Mouse (Mus musculus): ENCODE results near the gene Rbms3.

Rbms3 gene

DNA sequence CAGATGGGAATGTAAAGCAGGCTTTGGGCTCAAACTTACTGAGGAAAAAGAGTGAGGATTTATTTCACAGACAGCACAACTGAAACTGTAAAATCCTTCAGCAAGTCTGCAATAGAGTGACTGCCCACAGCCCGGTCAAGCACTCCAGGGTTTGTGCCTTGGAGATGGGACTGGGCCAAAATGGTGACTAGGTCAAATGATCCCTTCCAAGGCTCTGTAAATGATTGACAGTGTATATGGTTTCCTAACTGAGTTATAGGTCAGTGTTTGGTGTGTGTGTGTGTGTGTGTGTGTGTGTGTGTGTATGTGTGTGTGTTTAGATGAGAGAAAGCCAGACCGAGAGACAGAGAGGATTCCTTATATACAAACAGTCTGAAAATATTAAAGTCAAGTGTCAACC is 673.6 kb downstream of the Rbms3 start:
- DNase-seq, result no peak

GRCm38 (mm10) chr9:116948211-116948610 is 681.5 kb downstream of the Rbms3 start:
- no peak for DNase-seq

GRCm38 (mm10) chr9:116947369-116947768 is 682.3 kb downstream of the Rbms3 start:
- no peak for DNase-seq

GRCm38 (mm10) chr9:116946787-116947186 is 682.9 kb downstream of the Rbms3 start:
- no peak for DNase-seq

DNA sequence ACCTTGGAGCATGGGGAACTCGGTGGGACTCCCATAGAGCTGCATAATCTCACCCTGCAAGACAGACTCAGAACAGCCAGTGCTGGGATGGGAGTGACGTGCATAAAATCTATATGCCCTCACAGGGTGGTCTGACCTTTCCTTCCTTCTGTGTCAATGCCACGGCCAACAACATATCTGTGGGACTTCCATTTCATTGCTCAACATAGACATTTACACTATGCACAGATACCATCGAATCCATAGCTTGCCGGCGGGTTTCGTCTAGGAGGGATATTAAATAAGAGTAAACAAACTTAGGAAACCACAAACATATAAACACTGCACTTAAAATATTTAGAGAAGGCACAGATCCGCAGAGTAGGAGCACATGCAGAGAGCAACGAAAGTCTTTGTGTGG is 684.0 kb downstream of the Rbms3 start:
- DNase-seq, result no peak

GRCm38 (mm10) chr9:116943902-116944301 is 685.8 kb downstream of the Rbms3 start:
- no peak for DNase-seq

DNA sequence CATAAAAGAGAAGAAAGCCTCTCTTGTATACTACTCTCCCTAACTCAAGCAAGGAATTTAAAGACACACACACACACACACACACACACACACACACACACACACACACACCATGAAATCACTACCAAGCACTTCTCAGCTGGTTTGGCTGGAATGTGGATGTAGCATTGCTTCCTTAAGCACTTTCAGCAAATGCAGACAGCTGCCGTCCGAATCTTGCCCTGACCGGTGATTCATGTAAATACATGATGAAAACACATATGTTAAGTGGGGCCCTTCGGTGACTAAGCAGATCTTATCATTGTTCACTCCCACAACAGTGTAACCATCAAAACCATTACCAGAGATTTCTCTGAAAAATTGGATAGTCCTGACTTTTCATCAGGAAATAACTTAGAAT is 688.6 kb downstream of the Rbms3 start:
- DNase-seq, result no peak

GRCm38 (mm10) chr9:116940693-116941092 is 689.0 kb downstream of the Rbms3 start:
- DNase-seq, result no peak

- no peak for DNase-seq
These were observed 701.4 kb downstream of the Rbms3 start for GRCm38 (mm10) chr9:116928338-116928737.

GRCm38 (mm10) chr9:116923151-116923550 is 706.6 kb downstream of the Rbms3 start:
- DNase-seq, result no peak

DNA sequence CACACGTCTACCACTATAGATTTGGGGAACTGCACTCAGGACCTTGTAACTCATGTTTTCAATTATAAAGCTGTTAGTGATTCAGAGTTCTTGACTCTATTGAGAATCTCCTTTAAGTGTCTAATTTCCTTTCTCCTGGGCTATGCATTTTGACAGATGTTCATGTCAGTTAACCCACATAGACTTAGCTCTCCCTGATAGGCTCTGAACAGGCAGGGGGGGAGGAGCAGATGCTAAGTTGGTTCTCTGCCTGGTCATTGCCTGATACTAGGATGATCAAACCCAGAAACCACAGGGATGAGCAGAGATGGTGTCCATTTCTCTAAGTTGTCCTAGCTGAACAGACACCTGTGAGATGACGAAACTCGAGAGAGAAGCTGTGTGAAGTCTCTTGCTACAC is 707.2 kb downstream of the Rbms3 start:
- no peak for DNase-seq

DNA sequence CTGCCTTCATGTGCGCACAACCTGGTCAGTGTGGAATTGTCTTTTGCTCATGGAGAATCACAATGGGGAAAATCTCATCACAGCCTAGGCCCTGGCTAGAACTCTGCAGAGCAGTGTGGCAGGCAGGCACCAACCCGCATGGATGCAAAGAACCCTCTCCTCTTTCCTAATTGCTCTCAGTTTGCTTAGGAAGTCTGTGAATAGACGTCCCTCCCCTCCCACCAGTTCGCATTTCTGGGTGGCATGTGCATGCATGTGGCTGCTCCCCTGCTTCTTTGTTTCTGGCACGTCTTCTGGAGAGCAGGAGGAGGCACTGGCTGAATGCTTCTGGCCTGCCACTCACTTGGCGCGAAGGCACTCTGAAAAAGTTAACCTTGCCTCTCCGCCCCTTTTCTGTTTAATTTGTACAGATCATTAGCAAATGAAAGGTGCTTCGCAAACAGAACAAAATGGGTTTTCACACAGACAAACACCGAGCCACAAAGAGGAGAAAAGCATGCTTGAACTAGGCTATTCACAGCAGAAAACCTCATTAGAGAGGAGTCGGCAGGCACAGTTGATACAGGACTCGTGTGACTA is 710.2 kb downstream of the Rbms3 start:
- no peak for DNase-seq

GRCm38 (mm10) chr9:116912493-116912847 is 717.2 kb downstream of the Rbms3 start:
- no peak for DNase-seq

- no peak for DNase-seq
These were observed 717.8 kb downstream of the Rbms3 start for GRCm38 (mm10) chr9:116911781-116912492.

DNA sequence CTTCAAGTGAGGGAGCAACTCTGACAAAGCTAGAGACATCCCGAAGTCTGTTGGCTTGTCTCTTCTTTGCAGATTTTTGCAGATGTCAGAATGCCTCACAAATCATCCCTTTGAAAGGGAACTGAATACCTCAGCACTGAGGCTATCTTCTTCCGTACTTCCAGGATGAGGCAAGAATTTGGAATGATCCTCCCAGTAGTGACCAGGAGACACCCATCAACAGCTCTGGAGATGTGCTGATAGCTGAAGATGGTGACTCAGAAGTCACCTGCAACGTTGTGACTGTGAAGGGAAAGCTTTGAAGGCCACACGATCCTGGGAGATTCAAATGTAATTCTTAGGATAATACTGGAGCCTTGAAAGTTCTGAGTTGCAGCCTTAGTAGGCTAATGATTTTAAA is 720.2 kb downstream of the Rbms3 start:
- no peak for DNase-seq

- no peak for DNase-seq
These were observed 722.8 kb downstream of the Rbms3 start for GRCm38 (mm10) chr9:116906955-116907354.

GRCm38 (mm10) chr9:116905646-116906045 is 724.1 kb downstream of the Rbms3 start:
- no peak for DNase-seq

DNA sequence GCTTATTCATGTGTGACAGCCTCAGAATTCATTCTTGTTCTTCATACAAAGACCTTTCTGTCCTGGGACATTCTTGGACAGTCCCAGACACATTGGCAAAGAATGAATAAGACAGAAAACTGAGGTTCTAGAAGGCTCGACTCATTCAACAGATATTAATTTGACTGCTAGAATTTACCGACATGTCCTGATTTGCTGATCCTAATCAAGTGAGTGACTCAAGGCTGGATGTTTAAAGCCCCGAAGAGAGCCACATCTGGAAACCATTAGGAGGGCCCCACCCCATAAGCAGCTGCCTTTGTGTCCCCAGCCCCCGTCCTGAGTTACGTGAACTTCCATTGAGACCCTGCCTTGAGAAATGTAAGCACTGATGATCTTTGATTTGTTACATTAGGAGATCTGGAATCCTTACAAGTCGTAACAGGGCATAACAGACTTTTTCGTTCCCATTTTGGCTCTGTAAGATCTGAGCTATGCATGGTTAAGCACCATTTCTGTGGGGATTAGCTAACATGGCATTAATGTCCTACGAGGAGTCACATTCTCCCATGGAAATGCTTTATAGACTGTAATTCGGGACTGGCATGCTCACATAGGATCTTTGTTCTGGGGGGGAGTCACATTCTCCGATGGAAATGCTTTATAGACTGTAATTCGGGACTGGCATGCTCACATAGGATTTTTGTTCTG is 726.3 kb downstream of the Rbms3 start:
- DNase-seq, result no peak

GRCm38 (mm10) chr9:116899403-116899802 is 730.3 kb downstream of the Rbms3 start:
- DNase-seq, result no peak

- DNase-seq, result no peak
These were observed 742.6 kb downstream of the Rbms3 start for GRCm38 (mm10) chr9:116886973-116887680.

- no peak for DNase-seq
These were observed 744.1 kb downstream of the Rbms3 start for GRCm38 (mm10) chr9:116885617-116886016.

DNA sequence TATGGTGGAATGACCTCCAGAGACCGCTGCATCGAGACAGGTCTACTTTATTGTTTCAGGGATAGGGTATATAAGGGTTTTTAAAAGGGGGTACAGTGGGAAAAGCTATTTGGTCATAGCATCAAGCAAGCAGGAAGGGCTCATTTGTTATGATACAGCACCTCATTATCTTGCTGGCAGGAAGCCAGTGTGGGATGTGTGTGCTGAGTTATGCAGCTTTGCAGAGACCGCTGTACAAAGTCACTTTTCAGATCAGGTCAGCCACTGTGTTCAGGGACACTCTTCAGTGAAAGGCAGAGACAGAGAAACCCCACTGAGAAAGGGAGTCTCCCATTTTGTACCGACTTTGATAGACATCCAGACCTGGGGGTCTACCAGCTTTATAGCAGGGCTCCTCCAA is 749.2 kb downstream of the Rbms3 start:
- DNase-seq, result no peak

GRCm38 (mm10) chr9:116879600-116880457 is 749.9 kb downstream of the Rbms3 start:
- DNase-seq, result no peak

Measured in cerebellum, adult 11-12 months (tissue).